ENCODE assay signal across 28 mouse cellular contexts in genomic region chr5:112305842-112306241, GRCm38 (mm10). TPM values are rescaled to one million over a fixed set of nuclear protein-coding genes. Genes with fewer than 3 reads are reported as not detected.
"Had no signal": no experiment of that assay in that cellular context is flagged by ENCODE, and none has a peak within 500 bp of the region (broad histone marks: within the 10 kb centered on the region; RNA-seq: fewer than 3 reads in every experiment).

No protein-coding gene starts in this region.

- H3K9ac ChIP-seq: kidney, embryonic 15.5 days; limb, embryonic 12.5 days; limb, embryonic 15.5 days; liver, embryonic 14.5 days; liver, postnatal 0 days; lung, embryonic 14.5 days; midbrain, embryonic 15.5 days; neural tube, embryonic 13.5 days; stomach, embryonic 15.5 days had no signal

- H3K4me1 ChIP-seq: kidney, embryonic 15.5 days; limb, embryonic 12.5 days; midbrain, embryonic 15.5 days had no signal

- H3K27ac ChIP-seq: kidney, embryonic 15.5 days; limb, embryonic 12.5 days; limb, embryonic 15.5 days; liver, embryonic 14.5 days; macrophage; midbrain, embryonic 15.5 days; neural tube, embryonic 13.5 days; stomach, embryonic 15.5 days had no signal

- H3K4me2 ChIP-seq: kidney, embryonic 15.5 days; limb, embryonic 12.5 days; limb, embryonic 15.5 days; liver, embryonic 11.5 days; lung, embryonic 14.5 days; midbrain, embryonic 15.5 days; neural tube, embryonic 13.5 days; stomach, embryonic 15.5 days had no signal

- H3K9me3 ChIP-seq: kidney, embryonic 15.5 days; limb, embryonic 12.5 days; limb, embryonic 15.5 days; midbrain, embryonic 15.5 days; neural tube, embryonic 13.5 days; stomach, embryonic 15.5 days had no signal

- ATAC-seq: liver, postnatal 0 days; lung, postnatal 0 days; midbrain, embryonic 15.5 days had no signal

- H3K27me3 ChIP-seq: kidney, embryonic 15.5 days; limb, embryonic 12.5 days; limb, embryonic 15.5 days; midbrain, embryonic 15.5 days; neural tube, embryonic 13.5 days; stomach, embryonic 15.5 days had no signal

- H3K4me3 ChIP-seq: kidney, embryonic 15.5 days; limb, embryonic 12.5 days; limb, embryonic 15.5 days; midbrain, embryonic 15.5 days; myocyte; neural tube, embryonic 13.5 days; stomach, embryonic 15.5 days had no signal

- DNase-seq: kidney, adult 11 months; kidney, adult 8-10 months; kidney, postnatal 10 days; kidney, postnatal 36 days; layer of hippocampus, adult 9-11 months; left cerebral cortex, postnatal 4 days; liver, postnatal 0 days; lung, embryonic 14.5 days; retina, postnatal 1 day; right cerebral cortex, postnatal 25 days; spleen, adult 18-20 months; thymus, postnatal 36 days had no signal

RNA-seq across cellular contexts. Expression of gene Gm6583, which starts 50.0 kb away (rescaled TPM):
- total RNA-seq: layer of hippocampus, postnatal 25 days; left cerebral cortex, postnatal 14 days; left cerebral cortex, postnatal 4 days; monocyte, adult 5-6 weeks; neutrophil, adult 5-6 weeks had no signal
- polyA plus RNA-seq: urinary bladder, adult 2 months had no signal
